Mouse (Mus musculus) gastrocnemius, adult 18-20 months (tissue): Measurements from ENCODE around the gene Tspan8. TPM values are rescaled to one million over a fixed set of nuclear protein-coding genes. Genes with fewer than 3 reads are reported as not detected.
A peak's percentile ranks its signal among the peaks of the same experiment; 100 is the strongest.
"Not testable (repeated sequence)": the region's sequence is repeated elsewhere in the genome, so short reads cannot be mapped to it uniquely, and the experiment has no call there.

Experiments used
- DNase-seq: peaks from one replicate; pipeline ENCODE4 v3.0.0; 2021; ENCODE audit warnings: low spot score
- long read RNA-seq, 2 experiments: library from polyadenylated mRNA; stranded (forward); transcript quantifications; one replicate each; pipeline ENCODE4 v2.0.0; 2021
- total RNA-seq, 2 experiments: library from RNA; stranded (reverse); gene quantifications; 2 replicates each; pipeline ENCODE4 v1.2.3; 2021

The Tspan8 gene
- total RNA-seq = 100 to 1,000 TPM; 110 to 113 TPM
- long read RNA-seq, experiment 1, transcript Tspan8-201 (8 exons, 1,244 nt) = minor isoform, 24 of 97 reads
- long read RNA-seq, experiment 1, transcript Tspan8-203 (9 exons, 1,381 nt) = minor isoform, 9 of 97 reads
- long read RNA-seq, experiment 1, transcript Tspan8-202 (9 exons, 1,156 nt) = major isoform, 58 of 97 reads
- long read RNA-seq, experiment 1, partial matches to known transcripts = 4 of 97 reads
- long read RNA-seq, experiment 1, other reads (novel, unspliced or antisense) = 2 of 97 reads
- long read RNA-seq, experiment 2, transcript Tspan8-203 (9 exons, 1,381 nt) = minor isoform, 8 of 109 reads
- long read RNA-seq, experiment 2, transcript Tspan8-202 (9 exons, 1,156 nt) = major isoform, 69 of 109 reads
- long read RNA-seq, experiment 2, transcript Tspan8-201 (8 exons, 1,244 nt) = minor isoform, 25 of 109 reads
- long read RNA-seq, experiment 2, partial matches to known transcripts = 6 of 109 reads
- long read RNA-seq, experiment 2, other reads (novel, unspliced or antisense) = 1 of 109 reads

DNA sequence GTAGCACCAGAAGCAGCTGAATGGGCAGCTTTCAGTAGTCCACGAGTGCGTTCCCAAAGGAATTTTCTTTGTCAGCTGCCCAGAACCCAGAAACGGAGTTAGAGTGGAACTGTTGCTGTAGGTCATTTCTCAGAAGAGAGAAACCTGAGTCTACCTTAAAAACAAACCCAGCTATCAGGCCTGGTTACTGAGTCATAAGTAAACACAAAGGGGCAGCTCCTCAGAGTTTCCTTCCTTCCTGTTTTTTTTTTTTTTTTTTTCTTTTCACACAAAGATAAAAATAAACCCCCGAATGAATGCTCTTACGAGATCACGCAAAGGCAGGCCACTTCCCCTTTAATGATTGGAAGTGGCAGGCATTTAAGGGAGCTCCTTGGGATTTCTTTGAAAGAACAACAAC is at the start of gene Tspan8:
Gene Tspan8 (plus strand): TSS at position 322 of the 400 bp plus-strand sequence.
- no peak for DNase-seq

DNA sequence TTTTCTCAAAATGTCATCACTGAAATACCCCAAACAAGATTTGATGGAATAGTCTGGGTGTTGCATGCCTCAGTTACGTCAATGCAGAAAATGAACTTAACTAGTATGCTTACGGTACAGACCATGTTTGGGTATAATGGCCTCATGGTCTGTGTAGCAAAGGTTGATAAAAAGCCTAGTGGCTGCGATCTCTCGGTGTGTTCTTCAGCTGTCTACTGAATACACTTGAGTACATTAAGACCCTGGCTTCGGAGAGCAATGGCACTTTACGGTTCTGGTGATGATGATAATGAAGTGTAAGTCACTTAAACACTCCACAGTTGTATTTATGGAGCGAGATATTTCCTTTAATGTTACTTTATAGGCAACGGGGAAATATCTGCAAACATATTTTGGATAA is 46.6 kb upstream of the Tspan8 start:
- no peak for DNase-seq

DNA sequence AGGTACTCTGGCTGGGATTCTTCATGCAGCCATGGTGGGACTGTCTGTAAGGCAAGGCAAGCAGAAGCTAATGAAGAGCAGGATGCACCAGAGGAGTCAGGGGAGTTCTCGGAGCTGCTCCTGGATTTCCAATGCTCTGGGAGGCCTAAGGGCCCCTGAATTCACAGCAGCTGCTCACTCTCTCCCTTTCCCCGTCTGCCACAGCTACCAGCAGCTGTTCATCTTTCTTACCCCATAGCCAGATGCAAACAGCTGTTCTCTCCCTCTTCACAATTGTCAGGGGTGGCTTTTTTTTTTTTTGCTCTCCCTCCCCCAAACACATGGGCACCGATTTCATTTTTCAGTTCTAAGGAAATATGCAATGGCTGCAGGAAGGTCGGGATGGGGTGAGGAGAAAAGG is 42.2 kb upstream of the Tspan8 start:
- no peak for DNase-seq

DNA sequence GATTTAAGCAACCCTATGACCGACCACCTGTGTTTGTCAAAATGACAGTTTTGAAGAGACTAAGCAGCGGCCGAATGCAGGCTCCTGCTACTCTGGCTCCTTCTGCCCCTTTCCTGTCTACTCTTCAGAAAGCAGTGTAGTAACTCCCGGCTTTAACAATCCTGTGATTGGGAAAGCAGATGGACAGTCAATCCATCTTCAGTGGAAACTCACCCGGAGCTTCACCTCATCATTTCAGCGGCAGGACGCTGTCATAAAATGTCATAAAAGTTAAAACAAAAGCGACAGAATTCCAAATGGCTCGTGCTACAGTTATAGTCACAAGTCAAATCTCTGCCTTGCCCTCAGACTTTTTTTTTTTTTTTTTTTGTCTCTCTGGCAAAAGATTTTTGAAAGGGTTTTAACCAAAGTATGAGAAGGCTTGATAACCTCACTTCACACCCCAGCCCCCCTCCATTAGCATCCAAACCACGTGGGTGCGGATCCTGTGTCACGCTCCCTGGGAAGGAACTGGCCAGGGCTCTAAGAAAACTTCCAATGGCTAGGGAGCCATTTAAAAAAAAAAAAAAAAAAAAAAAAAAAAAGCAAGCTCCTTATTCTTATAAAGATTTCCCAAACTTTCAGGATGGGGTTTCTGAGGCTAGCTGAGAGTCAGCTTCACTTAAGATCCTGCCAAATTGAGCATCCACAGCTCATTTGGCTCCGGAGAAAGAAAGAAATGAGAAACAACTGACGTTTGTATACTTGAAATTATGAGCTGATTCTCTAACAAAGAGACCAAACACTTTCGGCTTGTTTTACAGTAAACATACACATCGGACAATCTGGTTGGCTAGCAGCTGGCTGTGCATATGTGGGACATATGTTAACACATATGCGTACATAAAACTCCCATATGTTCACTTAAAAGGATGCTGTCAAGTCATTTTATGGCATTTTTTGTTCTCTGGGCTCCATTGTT is 40.4 kb upstream of the Tspan8 start:
- no peak for DNase-seq

DNA sequence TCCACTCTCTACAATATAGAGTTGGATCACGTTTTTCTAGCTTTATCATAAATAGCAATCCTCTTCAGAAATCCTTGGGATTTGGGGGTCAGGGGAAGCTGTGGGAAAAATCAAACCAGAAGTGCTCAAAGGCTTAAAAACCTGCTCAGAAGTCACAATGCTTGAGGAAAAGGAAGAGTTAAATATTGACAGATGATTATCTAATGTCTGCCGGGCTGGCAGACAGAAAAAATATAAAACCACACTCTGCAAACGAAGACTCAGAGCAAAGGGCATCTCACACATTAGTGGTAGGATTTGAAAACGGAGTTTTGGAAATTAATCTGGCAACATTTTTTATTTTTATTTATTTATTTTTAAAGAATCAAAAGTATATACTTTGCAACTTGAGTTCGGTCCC is 39.3 kb upstream of the Tspan8 start:
- DNase-seq = no peak

DNA sequence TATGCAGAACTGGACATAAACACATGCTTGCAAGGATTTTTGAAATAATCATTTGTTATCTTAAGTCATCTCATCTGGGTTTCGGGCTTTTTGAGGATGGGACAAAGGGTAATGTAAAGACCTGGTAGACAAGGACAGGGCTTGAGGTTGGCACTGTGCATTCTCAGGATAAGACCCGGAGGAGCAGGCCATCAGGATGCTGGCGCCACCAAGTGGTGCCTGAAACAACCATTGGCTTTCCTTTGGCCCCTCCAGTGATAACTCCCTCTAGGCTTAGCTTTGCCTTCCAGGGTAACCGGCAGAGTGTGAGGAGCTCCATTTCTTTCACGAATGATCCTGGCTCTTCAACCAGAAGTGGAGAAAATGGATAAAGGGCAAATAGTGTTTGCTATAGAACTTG is 38.0 kb upstream of the Tspan8 start:
- DNase-seq = no peak

DNA sequence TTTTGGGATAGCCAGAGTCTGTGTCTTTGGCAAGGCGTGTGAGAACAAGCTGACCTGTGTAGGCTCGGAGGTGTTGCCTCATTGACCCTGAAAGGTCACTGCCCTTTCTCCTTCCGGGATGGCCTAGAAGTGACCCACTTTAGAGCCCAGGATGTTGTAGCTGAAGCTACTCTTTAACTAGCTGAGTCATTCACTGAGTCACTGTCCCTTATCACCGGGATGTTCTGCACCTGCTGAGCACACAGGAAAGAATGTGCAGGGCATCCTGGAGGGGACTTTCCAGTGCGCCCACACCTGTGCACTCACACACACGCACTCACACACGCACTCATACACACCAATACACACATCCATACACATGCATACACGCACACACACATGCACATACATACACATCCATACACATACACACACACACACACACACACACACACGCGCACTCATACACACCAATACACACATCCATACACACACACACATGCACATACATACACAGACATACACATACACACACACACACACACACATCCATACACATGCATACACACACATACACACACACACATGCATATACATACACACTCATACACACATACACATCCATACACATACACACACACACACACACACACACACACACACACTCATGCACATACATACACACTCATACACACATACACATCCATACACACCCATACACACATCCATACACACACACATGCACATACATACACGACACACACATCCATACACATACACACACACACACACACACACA is 36.2 kb upstream of the Tspan8 start:
- no peak for DNase-seq

DNA sequence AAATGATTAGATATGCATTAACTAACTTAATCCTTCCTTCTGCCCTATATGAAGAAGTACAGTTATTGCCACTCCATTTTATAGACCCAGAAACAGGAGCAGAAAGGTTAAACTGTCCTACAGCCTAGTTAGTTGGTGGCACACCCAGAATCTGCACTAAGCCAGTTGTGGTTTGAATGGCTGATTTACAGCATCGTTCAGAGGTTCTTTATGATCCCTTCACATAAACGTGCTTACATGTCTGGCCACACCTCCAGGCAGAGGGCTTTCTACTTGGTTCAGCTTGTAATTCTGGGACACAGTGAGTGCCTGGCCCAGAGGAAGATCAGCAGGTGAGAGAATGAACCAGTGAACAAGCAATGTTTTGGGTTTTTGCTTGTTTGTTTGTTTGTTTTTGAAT is 33.4 kb upstream of the Tspan8 start:
- DNase-seq = no peak

DNA sequence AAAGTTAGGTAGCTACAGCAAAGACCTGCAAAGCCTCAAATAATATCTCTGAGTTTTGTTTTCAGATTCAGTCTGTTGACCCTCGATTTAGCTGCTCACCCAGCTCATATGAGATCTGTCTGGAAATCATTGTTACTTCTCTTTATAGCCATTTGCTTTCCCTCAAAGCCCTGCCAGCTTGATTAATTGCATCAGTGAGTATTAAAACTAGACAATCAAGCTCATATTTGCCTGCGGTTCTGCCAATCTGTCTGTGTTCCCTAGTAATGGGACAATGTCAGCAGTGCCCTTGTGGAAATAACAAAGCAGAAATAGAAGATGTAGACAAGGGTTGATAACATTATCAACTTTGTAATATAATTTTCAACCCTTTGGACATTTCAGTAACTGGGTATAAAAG is 25.8 kb upstream of the Tspan8 start:
- no peak for DNase-seq

DNA sequence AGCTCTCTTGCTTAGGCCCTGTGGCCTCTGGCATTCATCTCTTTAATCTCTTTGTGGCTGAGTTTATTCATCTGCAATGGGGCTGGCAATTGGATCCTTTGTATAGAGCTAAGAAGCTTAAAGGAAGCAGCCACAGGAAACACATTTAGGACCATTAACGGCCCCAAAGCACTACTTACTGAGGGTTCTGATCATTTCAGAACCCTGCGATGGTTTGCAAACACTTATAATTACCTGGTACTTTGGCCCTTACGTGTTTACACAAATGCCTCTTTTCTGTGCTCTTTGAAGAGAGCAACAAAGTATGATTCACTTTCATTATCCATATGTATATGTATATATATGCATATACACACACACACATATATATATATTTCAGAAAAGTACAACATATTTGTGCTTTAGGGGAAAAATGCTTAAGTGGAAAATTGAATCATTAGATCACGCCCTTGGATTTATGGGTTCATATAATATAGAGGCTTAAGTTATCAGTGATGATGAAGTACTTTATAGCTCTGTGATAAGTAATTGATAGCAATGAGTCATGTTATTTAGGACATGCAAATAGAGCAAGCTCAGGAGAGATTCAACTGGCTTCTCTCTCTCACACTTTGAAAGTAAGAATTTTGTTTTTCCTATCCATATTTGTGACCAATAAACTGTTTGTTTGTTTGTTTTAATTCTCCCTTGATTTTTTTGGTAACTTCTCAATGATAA is 20.4 kb upstream of the Tspan8 start:
- DNase-seq = no peak

DNA sequence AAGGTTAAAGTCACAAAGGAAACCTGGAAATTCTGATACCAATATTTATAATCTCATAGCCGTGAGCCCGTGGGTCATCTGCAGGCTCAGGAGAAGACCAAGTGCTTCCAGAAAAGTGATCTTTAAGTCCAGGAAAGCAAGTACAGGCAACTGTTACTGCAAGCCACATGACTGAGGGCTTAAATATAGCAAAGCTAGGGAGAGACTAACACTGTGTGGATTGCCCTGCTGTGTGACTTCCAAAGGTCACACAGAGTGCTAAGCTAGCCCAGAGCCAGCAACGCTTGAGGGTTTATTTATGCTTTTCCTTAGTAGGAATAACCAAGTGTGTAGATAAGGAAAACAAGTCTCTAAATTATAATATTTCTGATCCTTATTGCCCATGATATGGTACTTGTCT is 15.2 kb upstream of the Tspan8 start:
- DNase-seq = peak; percentile 41

DNA sequence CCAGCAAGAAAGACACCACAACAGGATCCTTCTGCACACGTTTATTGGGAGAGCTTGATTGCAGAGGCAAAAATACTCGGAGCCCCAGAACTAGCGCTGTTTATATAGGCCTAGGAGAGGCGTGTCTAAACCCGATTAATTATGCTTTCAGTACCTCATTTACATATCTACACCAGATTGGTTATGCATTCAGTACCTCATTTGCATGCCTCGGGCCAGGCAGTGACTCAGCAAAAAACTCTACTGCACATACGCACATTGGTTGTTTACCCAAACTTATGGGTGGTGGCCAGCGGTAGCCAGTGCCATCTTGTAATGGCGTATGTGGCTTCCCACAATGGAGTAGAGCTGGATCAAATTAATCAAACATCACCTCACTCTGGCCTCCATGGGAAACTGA is 13.6 kb upstream of the Tspan8 start:
- not testable (repeated sequence) for DNase-seq

DNA sequence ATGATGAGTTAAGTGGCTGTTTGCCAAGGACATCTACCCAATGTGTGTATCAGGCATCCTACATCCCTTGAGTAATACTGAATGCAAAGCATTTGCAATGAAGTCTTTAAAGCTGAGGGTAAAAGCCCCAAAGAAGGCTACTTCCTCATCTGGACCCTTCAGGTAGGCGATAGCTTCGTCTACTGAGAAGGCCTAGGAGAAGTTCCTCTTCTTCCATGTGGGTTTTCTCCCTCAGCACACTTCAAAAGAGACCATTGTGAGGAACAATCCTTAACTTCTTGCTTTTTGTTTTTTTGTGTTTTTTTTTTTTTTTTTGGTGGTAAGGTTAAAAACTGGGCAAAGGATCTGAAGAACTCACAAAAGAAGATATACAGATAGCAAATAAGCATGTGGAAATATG is 12.9 kb upstream of the Tspan8 start:
- no peak for DNase-seq

DNA sequence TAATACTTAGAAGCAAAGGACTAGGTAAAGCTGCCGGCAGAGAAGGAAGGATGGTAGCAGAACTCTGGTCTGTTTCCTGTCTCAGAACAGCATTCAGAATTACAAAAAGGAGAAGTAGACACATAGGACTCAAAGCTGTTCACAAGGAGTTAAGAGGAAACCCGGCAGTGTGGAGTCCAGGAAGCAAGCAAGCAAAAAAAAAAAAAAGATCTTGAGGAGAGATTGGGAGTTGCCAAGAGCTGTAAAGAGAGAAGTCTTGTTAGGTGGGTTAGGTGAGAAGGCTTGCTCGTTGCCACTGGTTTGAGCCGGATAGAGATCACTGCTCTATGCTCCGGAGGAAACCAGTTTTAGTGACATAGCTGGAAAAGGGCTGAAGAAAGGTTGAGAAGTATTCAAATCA is 10.6 kb upstream of the Tspan8 start:
- no peak for DNase-seq

DNA sequence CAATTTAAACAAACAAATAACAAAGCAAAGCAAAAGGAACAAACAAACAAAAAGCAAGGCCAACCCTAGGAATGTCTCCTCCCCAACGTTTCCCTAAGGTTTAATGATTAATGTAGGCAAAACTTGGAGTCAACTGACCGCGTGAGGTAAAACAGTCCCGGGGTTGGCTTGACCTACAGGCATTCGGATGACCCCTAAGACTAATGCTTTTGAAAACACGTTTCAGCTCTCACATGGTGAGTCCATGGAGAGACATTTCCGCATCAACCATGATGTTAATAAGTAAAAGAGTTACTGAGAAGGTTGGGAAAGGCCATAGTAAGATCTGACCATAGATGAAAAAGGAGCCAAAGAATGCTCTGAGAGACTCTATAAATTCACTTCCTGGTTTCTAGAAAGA is 7.5 kb upstream of the Tspan8 start:
- no peak for DNase-seq

DNA sequence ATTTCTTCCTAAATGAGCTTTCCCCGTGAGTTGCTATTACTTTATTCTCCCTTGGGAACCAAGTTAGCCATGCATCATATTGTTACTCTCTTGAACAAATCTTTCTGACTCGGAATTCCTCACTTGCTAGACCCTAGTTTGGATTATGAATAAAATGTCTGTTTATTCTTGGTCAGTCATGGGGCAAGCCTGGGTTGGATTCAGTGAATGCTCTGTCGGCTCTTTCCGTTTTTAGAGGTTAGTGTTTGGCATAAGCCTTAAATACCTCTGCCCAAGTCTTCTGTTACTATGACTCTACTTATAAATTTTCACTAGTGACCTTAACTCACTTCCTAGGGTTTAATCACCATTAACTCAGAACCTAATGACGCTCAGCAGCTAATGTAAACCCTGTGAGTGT is 5.1 kb upstream of the Tspan8 start:
- no peak for DNase-seq

DNA sequence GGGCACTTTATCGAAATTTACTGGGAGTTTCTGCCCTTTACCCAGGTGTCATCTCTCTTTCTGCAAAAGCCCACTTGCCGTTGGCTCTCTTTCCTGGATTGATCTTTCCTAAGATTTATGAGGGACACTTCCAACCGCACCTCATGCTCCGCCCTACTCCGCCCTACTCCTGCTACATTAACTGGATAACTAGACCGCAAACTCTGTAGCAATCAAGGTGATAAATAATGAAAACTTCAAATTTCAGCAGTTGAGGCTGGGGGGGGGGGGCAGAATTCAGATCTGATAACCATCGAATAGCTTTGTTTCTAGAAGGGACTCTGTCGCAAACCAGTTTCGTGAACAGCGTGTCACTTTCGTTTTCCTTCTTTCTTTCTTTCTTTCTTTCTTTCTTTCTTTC is 1.8 kb upstream of the Tspan8 start:
- DNase-seq = no peak

DNA sequence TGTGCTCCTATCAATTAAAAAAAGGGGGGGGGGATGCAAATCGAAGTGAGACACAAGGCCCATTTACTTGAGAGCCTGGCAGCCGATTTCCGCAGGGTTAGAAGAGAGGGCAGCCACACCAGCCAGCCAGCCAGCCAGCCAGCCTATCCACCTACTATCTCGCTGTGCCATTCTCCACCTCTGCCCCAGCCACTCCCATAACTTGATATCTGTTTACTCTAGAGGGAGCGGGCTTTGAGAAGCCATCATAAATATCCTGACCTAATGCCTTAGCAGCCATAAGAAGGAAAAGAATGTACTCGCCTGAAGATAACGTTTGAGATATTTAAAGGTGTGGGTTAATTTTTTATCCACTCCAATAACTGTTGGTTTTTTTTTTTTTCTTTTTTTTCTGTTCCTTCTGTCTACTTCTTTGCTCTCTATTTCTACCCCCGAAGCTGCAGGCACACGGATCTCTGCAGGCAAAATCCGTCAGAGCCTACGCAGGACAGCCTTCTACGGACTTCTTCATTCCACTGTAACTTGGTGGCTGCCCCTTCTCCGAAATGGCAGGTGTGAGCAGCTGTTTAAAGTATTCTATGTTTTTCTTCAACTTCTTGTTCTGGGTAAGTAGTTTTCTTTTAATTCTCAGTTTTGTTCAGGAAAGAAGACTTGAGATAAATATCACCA is 558 bp downstream of the Tspan8 start:
- DNase-seq = peak; percentile 38

DNA sequence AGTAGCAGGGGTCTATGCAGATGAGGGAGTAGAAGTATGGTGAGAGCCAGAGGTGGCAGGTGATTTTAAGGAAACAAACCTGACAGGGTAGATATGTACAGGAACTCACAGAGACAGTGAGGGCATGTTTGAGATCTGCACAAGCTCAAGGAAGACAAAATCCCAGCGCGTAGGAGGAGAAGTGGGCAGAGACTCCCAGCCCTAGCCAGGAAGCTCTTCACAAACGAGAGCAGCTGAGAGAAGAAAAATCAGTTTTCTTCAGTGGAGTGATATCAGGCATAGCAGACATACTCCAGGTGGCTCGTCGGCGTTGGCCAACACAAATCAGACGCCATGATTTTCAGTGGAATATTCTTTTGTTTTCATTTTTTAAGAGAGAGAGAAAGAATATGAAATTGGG is 8.7 kb downstream of the Tspan8 start:
- no peak for DNase-seq

DNA sequence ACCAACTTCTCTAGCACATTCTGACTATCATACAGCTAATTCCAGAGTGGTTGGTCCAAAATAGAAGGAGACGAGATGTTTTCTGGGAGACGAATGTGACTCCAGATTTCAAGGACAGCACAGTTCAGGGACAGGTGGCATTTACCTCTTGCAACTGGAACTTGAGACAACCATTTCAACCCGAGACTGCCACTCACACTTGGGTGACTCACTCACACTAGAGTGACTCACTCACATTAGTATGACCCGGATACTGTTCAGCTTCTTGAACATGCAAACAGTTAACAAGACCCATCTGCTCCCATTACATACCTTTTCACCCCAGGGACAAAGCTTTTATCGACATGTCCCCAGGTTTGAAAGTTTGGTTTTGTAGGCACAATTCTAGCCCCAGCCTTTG is 12.2 kb downstream of the Tspan8 start:
- no peak for DNase-seq
